Mouse (Mus musculus) hindlimb bud, embryonic 11.5 days (tissue): Measurements from ENCODE around the gene Zfp189.
"Not testable (repeated sequence)": the region's sequence is repeated elsewhere in the genome, so short reads cannot be mapped to it uniquely, and the experiment has no call there.

ENCODE experiments used
- DNase-seq: peaks from one replicate; pipeline ENCODE4 v3.0.0-alpha.2; 2012; ENCODE audit warnings: low read depth, low spot score; ENCODE audit errors: extremely low spot score

The Zfp189 gene

DNA sequence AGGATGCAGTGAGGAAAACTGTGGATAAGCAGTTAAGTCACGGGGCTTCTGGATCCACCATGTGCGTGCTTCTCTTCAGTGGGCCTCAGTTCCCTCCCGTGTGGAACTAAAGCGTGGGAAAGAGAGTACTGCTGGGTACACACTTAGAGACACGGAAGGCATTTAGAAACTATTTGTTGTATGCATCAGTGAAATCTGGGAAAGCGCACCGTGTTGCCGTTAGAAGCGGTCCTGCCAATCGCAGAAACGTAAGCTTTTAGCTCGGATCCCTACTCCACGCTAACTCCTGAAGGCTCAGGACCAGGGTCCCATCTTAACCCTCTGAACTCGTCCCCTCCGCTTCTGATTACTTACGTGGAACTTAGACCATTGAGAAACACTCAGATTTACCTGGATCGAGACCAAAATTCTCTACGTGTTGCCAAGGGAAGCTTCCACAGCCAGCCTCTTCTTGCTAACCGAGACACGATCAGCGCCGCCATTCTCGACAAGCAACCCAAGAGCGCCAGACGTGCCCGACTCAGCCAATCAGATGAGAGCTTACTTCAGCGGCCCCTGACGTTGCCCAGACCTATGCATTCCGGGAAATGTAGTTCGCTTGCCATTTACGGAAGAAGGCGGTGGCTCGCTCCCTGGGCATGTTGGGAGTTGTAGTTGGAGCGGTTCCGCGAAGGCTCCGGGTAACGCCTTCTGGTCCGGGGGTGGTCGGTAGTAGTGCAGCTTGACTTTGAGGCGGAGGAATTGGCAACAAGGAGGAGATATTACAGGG lies at the start of gene Zfp189, which contains the start of gene Mrpl50:
Gene Zfp189, plus strand, starts transcription at position 605 of the 769 bp plus-strand sequence.
Gene Mrpl50, minus strand, starts transcription at position 522 of the 769 bp plus-strand sequence.
- peak; percentile 83 for DNase-seq

DNA sequence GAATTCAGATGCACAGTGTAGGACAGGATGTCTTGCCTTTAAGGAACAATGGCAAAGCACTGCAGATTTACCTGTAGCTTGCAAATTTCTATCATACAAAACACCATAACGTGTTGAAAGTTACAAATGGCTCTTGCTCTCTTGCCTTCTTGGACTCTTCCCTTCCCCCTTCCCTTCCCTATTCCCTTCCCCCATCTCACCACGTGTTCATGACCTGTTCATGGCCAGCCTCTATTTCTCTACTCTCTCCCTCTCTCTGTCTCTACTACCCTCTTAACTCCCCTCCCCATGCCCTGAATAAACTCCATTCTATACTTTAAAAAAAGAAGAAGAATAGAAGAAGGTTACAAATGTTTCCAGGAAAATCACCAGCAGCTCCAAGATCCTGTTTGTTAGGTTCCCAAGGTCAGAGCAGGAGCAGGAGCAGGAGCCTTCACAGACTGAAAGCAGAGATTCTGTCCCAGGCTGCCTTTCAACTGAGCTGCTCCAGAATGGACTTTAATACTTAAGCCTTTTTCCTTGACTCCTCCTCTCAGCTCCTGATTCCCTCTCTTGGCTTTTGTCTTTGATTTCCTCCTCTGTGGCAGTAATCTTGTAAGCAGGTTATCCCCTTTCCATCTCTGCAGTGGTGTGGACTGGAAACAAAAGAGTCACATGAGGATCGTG lies 47.4 kb upstream of the Zfp189 start, which contains the start of gene Acnat1:
Gene Acnat1, minus strand, starts transcription at position 478 of the 666 bp plus-strand sequence.
- no peak for DNase-seq

DNA sequence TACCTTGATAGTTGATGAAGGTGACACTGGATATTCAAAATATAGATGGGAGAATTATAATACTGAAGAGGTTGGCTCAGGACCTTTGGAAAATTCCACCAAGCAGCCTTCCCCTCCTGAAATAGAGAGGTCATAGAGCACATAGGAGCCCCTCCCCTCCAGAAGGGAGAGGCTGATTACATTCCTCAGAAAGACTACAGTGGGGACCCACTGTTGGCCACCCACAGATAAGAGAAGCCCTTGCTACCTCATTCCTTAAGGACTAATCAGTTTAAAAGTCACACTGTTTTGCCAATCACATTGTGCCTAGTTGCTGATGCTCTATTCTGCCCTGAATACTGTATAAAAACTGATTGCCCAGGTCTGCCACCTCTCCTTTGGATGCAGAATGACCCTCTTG lies 46.4 kb upstream of the Zfp189 start:
- DNase-seq, result no peak

DNA sequence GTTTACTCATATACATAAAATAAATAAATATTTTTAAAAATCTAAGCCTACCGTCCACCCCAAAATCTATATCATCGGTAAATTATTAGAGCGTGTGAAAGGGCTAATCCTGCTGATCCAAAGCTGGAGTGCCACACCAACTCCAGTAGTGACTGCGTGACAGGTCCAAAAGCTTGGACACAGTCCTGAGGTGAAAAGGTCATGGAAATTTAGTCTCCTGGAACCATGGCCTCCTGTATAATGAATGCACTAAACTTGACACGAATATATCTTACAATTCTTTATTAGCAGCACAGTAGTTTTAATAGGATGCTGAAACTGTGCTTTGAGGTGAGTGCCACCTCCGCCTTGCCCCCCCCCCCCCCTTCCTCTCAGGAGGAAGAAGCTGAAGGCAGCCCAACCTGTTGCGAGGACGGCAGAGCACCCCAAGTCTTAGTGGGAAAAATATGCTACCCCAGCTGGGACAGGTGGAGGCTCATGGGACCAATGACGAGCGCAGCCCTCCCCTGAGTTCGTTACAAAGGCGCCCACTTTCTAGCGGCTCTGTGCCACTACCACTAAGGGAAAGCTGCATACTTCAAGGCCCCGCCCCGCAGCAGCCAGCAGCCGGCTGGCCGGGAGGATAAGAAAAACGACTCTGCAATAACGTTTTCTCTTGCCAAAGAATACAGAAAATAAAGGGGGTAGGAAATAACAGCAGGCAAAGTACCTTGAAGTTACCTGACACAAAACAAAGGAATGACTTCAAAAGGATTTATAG lies 42.7 kb upstream of the Zfp189 start:
- DNase-seq, result no peak

DNA sequence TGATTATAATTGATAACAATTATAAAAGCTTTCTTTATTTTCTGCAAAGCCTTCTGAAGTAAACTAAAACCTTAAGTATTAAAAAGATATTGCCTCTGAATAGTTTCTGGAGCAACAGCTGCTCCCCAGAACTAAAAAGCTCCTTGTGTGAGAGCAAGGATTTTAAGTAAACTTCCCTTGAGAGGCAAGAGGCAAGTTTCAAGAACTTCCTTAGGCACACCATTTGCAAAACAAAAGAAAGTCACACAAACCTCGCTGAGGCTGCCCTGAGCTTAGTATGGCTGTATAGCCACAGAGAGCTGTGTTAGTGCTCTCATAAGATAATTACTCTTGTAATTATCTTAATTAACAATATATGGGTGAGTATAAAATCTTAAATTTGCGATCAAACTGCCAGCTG lies 41.9 kb upstream of the Zfp189 start:
- not testable (repeated sequence) for DNase-seq

DNA sequence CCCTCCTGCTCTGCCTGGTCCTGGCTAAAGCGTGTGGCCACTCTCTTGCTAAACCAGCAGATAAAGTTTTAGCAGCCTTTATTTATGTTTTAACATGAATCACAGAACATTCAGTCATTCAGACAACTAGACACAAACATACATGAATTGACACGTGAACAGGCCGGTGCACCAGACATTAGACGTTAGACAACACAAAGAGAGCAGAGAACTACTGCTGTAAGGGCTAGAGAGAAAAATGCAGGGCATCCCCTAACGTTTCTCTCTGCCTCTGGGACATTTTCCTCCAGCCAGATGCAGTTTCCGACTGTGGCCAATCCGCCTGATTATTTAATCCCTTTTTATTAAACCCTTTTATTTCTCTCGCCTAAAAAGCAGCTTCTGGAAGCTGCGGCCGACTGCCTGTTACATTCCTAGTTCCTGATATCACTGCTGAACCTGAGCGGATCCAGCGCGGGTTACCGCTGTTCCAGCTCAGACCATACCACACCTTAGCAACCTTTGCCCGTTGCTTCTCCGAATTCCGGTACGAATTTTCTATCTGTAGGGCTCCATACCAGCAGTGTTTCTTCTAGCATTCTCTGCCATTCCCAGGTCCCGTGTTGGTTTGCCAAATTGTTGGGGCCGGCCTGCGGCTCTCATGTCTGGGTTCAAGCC lies 40.7 kb upstream of the Zfp189 start:
- peak; percentile 3 for DNase-seq

DNA sequence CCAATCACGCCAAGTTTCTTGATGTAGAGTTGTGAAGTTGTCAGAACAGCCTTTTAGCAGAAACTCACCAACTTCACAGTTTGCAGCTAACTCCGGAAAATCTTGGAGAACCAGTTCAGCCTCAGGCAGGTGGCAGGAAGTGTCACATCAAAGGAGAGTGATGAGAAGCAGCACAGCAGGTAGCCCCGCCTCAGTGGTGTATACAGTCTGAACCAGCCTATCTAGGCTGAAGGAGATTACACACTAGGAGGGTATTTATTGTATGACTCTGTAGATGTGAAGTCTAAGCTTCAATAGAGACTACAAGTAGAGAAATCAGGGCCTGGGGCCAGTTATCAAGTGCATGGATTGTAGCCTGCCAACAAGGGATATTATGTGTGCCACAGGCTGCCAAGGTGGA lies 40.1 kb upstream of the Zfp189 start:
- DNase-seq, result no peak

DNA sequence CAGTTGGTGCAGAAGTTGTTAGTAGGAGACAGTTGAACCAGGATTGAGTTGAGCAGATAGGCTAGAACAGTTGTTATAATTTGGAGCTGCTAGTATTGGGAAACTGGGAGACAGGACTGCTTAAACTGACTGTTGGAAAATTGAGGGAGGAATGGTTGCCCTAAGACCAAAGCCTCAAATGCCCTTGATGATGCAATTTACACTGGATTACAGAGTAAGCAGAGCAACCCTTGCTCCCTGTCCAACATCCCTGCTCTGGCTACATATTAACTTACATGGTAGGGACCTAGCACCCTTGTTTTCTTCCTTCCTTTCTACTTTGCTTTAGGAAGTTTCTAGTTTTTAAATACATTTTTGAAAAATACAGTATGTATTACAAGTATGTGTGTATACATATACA lies 35.5 kb upstream of the Zfp189 start:
- DNase-seq, result no peak

DNA sequence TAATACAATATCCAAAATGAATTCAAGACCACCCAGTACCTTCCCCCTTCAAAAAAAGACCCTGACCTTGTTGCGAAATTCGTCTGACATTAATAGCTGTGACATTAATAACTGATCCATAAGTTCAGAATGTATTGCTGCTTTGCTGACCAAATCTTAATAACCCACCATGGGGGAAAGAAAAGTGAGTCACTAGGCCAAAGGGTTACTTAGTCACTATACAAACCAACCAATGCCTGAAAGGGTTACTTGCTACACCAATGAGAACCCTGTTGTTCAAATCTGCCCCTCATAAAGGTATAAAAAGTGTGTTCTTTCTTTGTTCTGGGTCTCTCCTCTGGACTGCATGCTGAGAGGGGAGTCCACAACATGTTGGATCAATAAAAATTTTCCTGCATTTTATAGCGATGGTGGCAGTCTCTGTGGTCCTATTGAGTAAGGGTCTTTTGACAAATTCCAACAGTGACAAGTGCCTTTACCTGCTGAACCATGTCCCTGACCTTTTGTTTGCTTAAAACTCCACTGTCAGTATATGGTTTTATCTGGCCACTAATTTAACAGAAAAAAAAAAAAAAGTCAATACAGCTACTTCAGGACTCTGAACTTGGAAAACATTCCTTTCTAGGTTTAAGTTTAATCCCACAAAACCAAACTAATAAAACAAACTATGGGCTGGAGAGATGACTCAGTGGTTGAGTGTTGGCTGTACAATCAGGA lies 34.9 kb upstream of the Zfp189 start:
- not testable (repeated sequence) for DNase-seq

DNA sequence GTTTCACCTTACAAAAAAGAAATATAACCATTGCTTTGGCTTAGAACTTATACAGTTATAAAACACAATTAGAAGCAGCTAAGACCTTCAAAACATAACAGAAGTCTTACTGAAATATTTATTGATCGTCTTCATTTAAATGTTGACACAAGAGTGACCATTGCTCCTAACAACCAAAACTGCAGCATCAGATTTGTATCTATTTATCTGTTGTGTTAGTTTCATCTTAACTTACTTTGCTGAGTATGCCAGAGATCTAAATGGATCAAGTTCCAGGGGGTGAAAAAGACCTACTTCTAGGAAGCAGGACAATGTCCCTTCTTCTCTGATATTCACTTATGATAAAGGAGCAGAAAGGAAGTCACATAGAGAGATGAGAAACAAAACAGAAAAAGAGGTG lies 17.4 kb upstream of the Zfp189 start:
- DNase-seq, result no peak

DNA sequence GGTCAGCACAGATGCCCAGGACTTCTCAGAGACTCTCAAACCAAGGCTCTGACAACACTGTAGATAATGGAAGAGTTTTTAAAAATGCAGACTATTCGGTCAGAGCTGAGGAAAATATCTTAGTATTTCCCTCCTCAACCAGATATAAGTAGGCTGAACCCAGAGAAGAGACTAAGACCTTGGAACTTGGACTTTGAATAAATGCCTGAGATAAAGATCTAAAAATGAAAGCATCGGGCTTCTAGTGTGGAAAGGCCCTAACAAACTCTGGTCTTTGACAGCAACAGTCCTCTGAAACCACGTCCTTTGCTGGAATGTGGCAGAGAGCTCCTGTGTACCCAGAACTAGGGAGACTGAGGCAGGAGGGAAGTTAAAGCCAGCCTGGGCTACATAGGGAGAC lies 14.6 kb upstream of the Zfp189 start, which contains the start of gene Baat:
Gene Baat, minus strand, starts transcription at position 172 of the 400 bp plus-strand sequence.
- DNase-seq, result no peak

DNA sequence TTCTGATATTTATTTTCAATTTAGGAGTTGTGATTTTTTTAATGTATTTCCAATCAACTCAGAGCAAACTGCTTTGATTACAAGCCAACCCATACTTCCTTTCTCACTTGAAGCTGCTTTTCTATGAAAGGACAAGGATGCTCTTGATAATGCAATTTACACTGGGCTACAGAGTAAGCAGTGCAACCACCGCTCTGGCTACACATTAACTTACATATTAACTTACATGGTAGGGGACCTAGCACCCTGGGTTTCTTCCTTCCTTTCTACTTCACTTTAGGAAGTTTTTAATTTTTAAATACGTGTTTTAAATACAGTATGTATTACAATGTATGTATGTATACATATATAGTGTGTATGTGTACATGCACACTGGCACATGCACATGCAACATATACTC lies 11.8 kb upstream of the Zfp189 start:
- DNase-seq, result no peak

DNA sequence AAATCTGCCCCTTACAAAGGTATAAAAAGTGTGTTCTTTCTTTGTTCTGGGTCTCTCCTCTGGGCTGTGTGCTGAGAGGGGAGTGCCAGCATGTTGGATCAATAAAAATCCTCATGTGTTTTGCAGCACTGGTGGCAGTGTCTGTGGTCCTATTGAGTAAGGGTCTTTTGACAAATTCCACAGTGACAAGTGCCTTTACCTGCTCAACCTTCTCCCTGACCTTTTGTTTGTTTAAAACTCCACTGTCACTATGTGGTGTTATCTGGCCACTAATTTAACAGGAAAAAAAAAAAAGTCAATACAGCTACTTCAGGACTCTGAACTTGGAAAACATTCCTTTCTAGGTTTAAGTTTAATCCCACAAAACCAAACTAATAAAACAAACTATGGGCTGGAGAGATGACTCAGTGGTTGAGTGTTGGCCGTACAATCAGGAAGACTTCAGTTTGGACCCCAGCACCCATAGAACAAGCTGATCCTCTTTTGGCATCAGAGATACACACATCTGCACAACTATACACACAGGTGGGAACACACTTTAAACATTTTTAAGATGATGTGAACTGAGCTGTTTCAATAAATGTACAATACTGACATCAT lies 10.6 kb upstream of the Zfp189 start:
- DNase-seq, result not testable (repeated sequence)

DNA sequence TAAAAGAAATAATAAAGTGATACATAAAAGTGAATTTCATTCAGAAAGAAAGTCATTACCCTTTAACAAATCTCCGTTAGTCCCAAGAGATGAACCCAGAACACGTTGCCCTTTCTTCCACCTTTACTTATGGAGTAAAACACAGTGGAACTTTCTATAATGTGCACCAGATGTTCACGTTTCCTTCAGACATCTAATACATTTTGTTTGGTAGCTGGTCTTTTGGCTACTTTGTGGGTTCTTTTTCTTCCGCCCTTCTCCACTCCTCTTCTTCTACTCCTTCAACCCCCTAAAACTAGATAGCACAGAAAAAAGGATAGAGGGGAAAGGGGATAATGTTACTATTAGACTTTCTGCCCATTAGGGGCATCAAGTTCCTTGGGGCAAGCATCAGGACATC lies 8.3 kb upstream of the Zfp189 start:
- DNase-seq, result no peak

DNA sequence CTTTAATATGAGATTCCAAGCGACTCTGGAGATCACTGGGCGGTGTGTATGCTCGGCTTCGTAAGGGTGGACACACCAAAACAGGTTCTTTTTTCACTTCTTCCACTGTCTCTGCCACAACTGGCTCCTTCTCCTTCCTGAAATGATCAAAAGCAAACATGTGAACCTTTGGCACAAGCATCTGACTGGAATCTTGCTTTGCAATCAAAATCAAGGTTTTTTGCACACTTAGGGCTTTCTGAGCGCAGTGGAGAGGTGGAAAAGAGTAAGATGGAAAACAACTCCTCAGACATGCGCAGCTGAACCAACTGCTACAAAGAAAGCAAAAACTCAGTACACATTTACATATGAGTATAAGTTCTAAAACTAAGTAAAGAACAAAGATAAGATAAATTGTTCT lies 6.5 kb upstream of the Zfp189 start:
- no peak for DNase-seq

DNA sequence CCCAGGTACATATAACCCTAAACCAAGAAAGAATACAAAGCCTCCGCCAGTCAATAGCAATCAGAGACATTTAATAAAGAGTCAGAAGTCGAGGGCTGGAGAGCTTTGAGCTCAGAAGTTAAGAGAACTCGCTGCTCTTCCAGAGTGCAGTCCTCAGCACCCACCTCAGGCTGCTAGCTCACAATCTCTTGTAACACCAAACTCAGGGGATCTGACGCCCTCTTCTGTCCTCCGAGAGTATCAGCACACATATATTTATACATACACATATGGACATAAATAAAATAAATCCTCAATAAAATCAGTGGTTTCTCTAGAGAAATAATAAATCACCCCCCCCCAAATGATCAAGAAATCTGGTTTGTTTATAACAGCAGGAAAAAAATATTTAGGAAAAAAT lies 1.5 kb upstream of the Zfp189 start:
- no peak for DNase-seq

DNA sequence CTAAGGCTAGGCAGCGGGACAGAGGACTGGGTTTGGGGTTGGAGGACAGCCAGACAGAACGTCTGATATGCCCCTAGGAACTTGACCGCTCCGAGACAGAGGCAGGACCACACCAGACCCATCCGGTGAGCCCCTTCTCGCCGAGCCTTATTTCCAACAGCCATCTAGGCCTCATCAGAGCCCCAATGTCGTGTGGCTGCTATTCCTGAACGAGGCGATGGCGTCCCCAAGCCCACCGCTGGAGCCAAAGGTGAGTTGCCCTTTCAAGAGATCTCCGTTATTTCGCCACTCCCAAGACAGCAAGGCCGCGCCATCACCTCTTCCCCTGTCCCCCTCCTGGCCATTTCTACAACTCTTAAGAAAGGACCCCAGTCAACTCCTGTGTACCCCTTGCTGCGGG lies 370 bp downstream of the Zfp189 start:
- no peak for DNase-seq

DNA sequence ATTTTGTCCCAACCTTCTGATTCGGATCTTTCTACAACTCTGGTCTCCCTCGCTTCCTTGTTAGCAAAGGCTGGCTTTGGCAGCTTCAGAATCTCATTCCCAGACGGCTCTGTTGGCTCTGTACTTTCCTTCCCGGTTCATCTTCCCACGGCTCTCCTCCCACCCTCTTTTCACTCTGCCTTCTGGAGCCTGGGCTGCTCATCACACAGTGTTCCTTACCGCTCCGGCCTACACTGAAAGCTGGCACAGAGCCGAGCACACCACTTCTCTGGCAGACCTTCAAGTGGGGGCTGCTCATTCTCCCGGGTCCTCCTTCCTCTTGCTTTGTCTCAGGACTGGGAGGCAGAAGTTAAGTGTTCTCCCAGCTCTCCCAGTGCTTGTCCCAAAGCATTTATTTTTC lies 1.6 kb downstream of the Zfp189 start:
- DNase-seq, result no peak

DNA sequence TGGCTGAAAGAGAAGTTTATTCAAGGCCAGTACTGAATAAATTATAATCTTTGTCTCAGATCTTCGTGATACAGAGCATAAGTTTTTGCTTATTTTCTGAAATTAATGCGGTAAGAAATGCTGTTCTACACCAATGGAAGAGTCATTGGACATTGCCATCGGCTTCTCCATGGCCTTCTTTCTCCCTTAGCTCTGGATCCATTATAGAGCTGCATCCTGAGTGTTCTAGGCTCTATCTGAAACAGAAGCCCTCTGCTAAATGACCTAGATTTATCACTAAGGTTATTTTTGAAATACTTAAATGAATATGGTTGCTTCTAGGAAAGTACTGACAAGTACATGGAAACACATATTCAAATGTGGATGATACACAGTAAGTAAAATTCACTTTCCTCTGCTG lies 14.1 kb downstream of the Zfp189 start:
- DNase-seq, result no peak

DNA sequence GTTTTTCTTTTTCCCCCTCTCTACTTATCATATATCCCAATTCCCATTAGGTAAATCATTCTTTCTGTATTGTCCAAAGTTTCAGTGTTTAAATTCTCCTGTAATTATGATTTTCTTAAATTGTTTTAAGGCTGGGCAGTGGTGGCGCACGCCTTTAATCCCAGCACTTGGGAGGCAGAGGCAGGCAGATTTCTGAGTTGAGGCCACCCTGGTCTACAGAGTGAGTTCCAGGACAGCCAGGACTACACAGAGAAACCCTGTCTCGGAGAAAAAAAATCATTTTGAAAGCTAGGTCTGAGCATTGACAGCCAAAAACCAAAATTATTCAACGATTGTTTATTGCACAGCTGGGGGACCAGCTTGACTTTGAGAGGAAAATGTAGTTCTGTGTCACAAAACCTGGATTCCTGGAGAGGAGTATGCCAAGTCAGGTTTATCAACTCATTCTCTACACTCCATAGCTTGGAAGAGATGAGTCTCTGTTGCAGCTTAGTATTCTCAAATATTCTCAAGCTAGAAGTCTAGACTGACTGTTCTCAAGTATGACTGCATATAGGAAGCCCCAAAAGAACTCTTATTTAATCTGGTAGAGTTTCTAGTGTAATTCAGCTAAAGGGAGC lies 14.8 kb downstream of the Zfp189 start:
- DNase-seq, result no peak
